Mouse (Mus musculus): Measurements from ENCODE around the gene Gm44973. TPM values are rescaled to one million over a fixed set of nuclear protein-coding genes. Genes with fewer than 3 reads are reported as not detected.

Gm44973 gene
- polyA plus RNA-seq, 1 experiment from 2014 or later, result not detected

- Histone ChIP-seq H3K4me1 (replicated peaks; ENCODE audit: control insufficient read depth, insufficient read depth, low read length) (peaks cover 13% of the 10 kb centered on the region; the same call in 1 of the 2 replicates), H3K9me3 (ENCODE audit: control insufficient read depth, low read length) (no peaks in the 10 kb centered on the region), H3K4me3 (replicated peaks; ENCODE audit: low read length) (peak within 1 kb of the TSS; percentile 51), H3K36me3 (replicated peaks; ENCODE audit: control insufficient read depth, insufficient read depth) (peaks cover 31% of the 10 kb centered on the region), H3K27ac (peak within 1 kb of the TSS; percentile 96), H3K9ac (peak within 1 kb of the TSS; percentile 72), H3K27me3 (ENCODE audit: control insufficient read depth, insufficient read depth, low read length) (no peaks in the 10 kb centered on the region), H3K4me2 (replicated peaks) (peak within 1 kb of the TSS; percentile 64)
- 2% methylated on average over 48 of the region's 48 CpGs for WGBS
- ATAC-seq (ENCODE audit: low FRiP score) (peak; percentile 95), DNase-seq (ENCODE audit: low spot score) (peak; percentile 91)
These were observed 22.9 kb downstream of the Gm44973 start, which contains the start of gene Zfp784 for GRCm38 (mm10) chr7:5038109-5038732. Gene Zfp784, minus strand, starts transcription at chr7:5038446.

- Histone ChIP-seq H3K4me3 (replicated peaks; ENCODE audit: low read length) (peak overlapping the region; percentile 51), H3K4me1 (replicated peaks; ENCODE audit: control insufficient read depth, insufficient read depth, low read length) (peaks cover 13% of the 10 kb centered on the region; the same call in 1 of the 2 replicates), H3K27me3 (ENCODE audit: control insufficient read depth, insufficient read depth, low read length) (no peaks in the 10 kb centered on the region), H3K9ac (peak overlapping the region; percentile 72), H3K4me2 (replicated peaks) (peak overlapping the region; percentile 64), H3K36me3 (replicated peaks; ENCODE audit: control insufficient read depth, insufficient read depth) (peaks cover 24% of the 10 kb centered on the region; the same call in 1 of the 2 replicates), H3K9me3 (ENCODE audit: control insufficient read depth, low read length) (no peaks in the 10 kb centered on the region), H3K27ac (peak overlapping the region; percentile 96; the same call in 1 of the 2 replicates)
- ATAC-seq (ENCODE audit: low FRiP score) (no peak), DNase-seq (ENCODE audit: low spot score) (no peak)
- 39% methylated on average over 5 of the region's 5 CpGs for WGBS
These were observed 23.6 kb downstream of the Gm44973 start for GRCm38 (mm10) chr7:5038940-5039339.

- no peak for DNase-seq (ENCODE audit: low spot score)
- H3K27me3 ChIP-seq (ENCODE audit: control insufficient read depth, insufficient read depth, low read length), result no peaks in the 10 kb centered on the region
- H3K9me3 ChIP-seq (ENCODE audit: control insufficient read depth, low read length), result no peaks in the 10 kb centered on the region
- H3K4me1 ChIP-seq (replicated peaks; ENCODE audit: control insufficient read depth, insufficient read depth, low read length), result no peaks in the 10 kb centered on the region
- WGBS, result 77% methylated on average over 2 of the region's 2 CpGs
- no peak overlapping the region for H3K9ac ChIP-seq
- no peak overlapping the region for H3K4me3 ChIP-seq (replicated peaks; ENCODE audit: low read length)
- ATAC-seq (ENCODE audit: low FRiP score), result no peak
- H3K27ac ChIP-seq, result no peak overlapping the region
- no peaks in the 10 kb centered on the region for H3K36me3 ChIP-seq (replicated peaks; ENCODE audit: control insufficient read depth, insufficient read depth)
- H3K4me2 ChIP-seq (replicated peaks), result no peak overlapping the region
These were observed 29.7 kb downstream of the Gm44973 start for GRCm38 (mm10) chr7:5044981-5045380.

- H3K4me1 ChIP-seq (replicated peaks; ENCODE audit: control insufficient read depth, insufficient read depth, low read length), result peaks cover 9% of the 10 kb centered on the region
- H3K36me3 ChIP-seq (replicated peaks; ENCODE audit: control insufficient read depth, insufficient read depth), result no peaks in the 10 kb centered on the region
- no peak overlapping the region for H3K4me3 ChIP-seq (replicated peaks; ENCODE audit: low read length)
- H3K9ac ChIP-seq, result no peak overlapping the region
- no peaks in the 10 kb centered on the region for H3K9me3 ChIP-seq (ENCODE audit: control insufficient read depth, low read length)
- H3K27me3 ChIP-seq (ENCODE audit: control insufficient read depth, insufficient read depth, low read length), result no peaks in the 10 kb centered on the region
- no peak overlapping the region for H3K27ac ChIP-seq
- ATAC-seq (ENCODE audit: low FRiP score) (no peak), DNase-seq (ENCODE audit: low spot score) (no peak)
- 84% methylated on average over 2 of the region's 2 CpGs for WGBS
- H3K4me2 ChIP-seq (replicated peaks), result no peak overlapping the region
These were observed 30.8 kb downstream of the Gm44973 start for GRCm38 (mm10) chr7:5046112-5046511.

GRCm38 (mm10) chr7:5047313-5047712, 32.0 kb downstream of the Gm44973 start:
- Histone ChIP-seq H3K4me3 (replicated peaks; ENCODE audit: low read length) (no peak overlapping the region), H3K4me1 (replicated peaks; ENCODE audit: control insufficient read depth, insufficient read depth, low read length) (peaks cover 13% of the 10 kb centered on the region), H3K9ac (no peak overlapping the region), H3K27me3 (ENCODE audit: control insufficient read depth, insufficient read depth, low read length) (no peaks in the 10 kb centered on the region), H3K4me2 (replicated peaks) (no peak overlapping the region), H3K36me3 (replicated peaks; ENCODE audit: control insufficient read depth, insufficient read depth) (no peaks in the 10 kb centered on the region), H3K27ac (no peak overlapping the region), H3K9me3 (ENCODE audit: control insufficient read depth, low read length) (no peaks in the 10 kb centered on the region)
- ATAC-seq (ENCODE audit: low FRiP score), result no peak
- WGBS, result 41% methylated on average over 2 of the region's 2 CpGs
- no peak for DNase-seq (ENCODE audit: low spot score)

GRCm38 (mm10) chr7:5051193-5052192, 36.2 kb downstream of the Gm44973 start, which contains the start of gene Zfp580:
Gene Zfp580, plus strand, starts transcription at chr7:5051538.
- Histone ChIP-seq H3K9me3 (ENCODE audit: control insufficient read depth, low read length) (no peaks in the 10 kb centered on the region), H3K9ac (peak within 1 kb of the TSS; percentile 89), H3K4me1 (replicated peaks; ENCODE audit: control insufficient read depth, insufficient read depth, low read length) (peaks cover 35% of the 10 kb centered on the region), H3K4me3 (replicated peaks; ENCODE audit: low read length) (peak within 1 kb of the TSS; percentile 66), H3K36me3 (replicated peaks; ENCODE audit: control insufficient read depth, insufficient read depth) (no peaks in the 10 kb centered on the region; the same call in 1 of the 2 replicates), H3K27me3 (ENCODE audit: control insufficient read depth, insufficient read depth, low read length) (peaks cover 38% of the 10 kb centered on the region), H3K27ac (peak within 1 kb of the TSS; percentile 89), H3K4me2 (replicated peaks) (peak within 1 kb of the TSS; percentile 71)
- DNase-seq (ENCODE audit: low spot score) (peak; percentile 81), ATAC-seq (ENCODE audit: low FRiP score) (peak; percentile 81)
- WGBS, result 2% methylated on average over 65 of the region's 65 CpGs

GRCm38 (mm10) chr7:5052438-5052837, 37.1 kb downstream of the Gm44973 start:
- H3K4me3 ChIP-seq (replicated peaks; ENCODE audit: low read length), result peak overlapping the region; percentile 66
- no peak for DNase-seq (ENCODE audit: low spot score)
- no peak for ATAC-seq (ENCODE audit: low FRiP score)
- no peaks in the 10 kb centered on the region; the same call in 1 of the 2 replicates for H3K36me3 ChIP-seq (replicated peaks; ENCODE audit: control insufficient read depth, insufficient read depth)
- H3K9ac ChIP-seq, result peak overlapping the region; percentile 89
- H3K4me2 ChIP-seq (replicated peaks), result peak overlapping the region; percentile 71
- H3K4me1 ChIP-seq (replicated peaks; ENCODE audit: control insufficient read depth, insufficient read depth, low read length), result peaks cover 39% of the 10 kb centered on the region
- H3K27ac ChIP-seq, result peak overlapping the region; percentile 89
- 4% methylated on average over 12 of the region's 12 CpGs for WGBS
- no peaks in the 10 kb centered on the region for H3K9me3 ChIP-seq (ENCODE audit: control insufficient read depth, low read length)
- peaks cover 38% of the 10 kb centered on the region for H3K27me3 ChIP-seq (ENCODE audit: control insufficient read depth, insufficient read depth, low read length)

GRCm38 (mm10) chr7:5052931-5053343, 37.6 kb downstream of the Gm44973 start:
- Histone ChIP-seq H3K36me3 (replicated peaks; ENCODE audit: control insufficient read depth, insufficient read depth) (no peaks in the 10 kb centered on the region; the same call in 1 of the 2 replicates), H3K9ac (peak overlapping the region; percentile 89), H3K4me3 (replicated peaks; ENCODE audit: low read length) (peak overlapping the region; percentile 66), H3K4me1 (replicated peaks; ENCODE audit: control insufficient read depth, insufficient read depth, low read length) (peaks cover 44% of the 10 kb centered on the region), H3K27me3 (ENCODE audit: control insufficient read depth, insufficient read depth, low read length) (peaks cover 43% of the 10 kb centered on the region), H3K27ac (no peak overlapping the region), H3K4me2 (replicated peaks) (peak overlapping the region; percentile 71), H3K9me3 (ENCODE audit: control insufficient read depth, low read length) (no peaks in the 10 kb centered on the region)
- ATAC-seq (ENCODE audit: low FRiP score) (no peak), DNase-seq (ENCODE audit: low spot score) (no peak)
- WGBS, result 4% methylated on average over 45 of the region's 45 CpGs

Measured in hindbrain, embryonic 14.5 days (tissue).